Mouse (Mus musculus) G1E-ER4 (cell line): ENCODE measurements around the gene Qk. TPM values are rescaled to one million over a fixed set of nuclear protein-coding genes. Genes with fewer than 3 reads are reported as not detected.

ENCODE experiments used
- GATA1 ChIP-seq: IDR thresholded peaks from one replicate; pipeline ENCODE4 v1.8.0; 2012; ENCODE audit warnings: low read length, inconsistent platforms
- polyA plus RNA-seq: library from polyadenylated mRNA; stranded (reverse); fragments of >175 nt; gene quantifications from 2 replicates; pipeline ENCODE4 v1.2.3, GENCODE M21; 2012

Gene Qk
- polyA plus RNA-seq, 1 experiment, result 11.5 TPM

DNA sequence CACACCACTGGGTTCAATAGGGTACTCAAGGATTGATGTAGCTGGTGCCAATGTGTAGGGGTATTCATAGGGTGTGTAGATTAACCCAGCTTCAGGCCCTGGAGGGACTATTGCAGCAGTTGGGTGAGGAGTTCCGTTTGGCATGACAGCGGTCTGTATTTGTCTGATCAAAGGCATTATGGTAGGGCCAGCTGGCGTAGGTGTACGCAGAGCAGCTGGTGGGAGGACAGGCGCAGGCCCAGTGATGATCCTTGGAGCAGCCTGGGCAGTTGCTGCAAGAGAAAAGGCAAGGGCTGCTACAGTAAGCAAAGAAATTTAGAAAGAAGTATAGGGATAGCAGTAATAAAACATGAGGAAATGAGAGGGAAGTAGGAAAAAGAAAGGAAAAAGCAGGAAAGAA is 103.5 kb downstream of the Qk start:
- TF ChIP-seq GATA1, result no peak

- no peak for TF ChIP-seq GATA1
These were observed 110.4 kb downstream of the Qk start for GRCm38 (mm10) chr17:10209154-10209777.

DNA sequence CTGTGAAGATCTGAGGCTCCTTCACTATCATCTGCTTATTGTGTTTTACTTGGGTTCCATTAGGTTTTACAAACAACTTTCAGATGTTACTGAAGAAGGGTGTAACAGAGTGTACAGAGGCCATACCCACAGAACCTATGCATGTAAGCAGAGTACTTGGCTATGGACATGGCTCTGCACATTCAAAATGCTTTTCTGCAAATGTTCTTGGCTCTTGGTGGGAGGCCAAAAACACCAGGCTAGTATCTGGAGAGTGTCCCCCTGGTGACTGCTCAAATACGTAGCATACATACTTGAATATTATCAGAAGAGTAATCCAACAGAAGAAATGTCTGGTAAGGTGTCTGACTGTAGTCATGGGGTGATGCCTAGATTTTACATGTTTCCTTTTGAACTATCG is 121.0 kb downstream of the Qk start:
- no peak for TF ChIP-seq GATA1

GRCm38 (mm10) chr17:10198231-10198630 is 121.4 kb downstream of the Qk start:
- no peak for TF ChIP-seq GATA1

DNA sequence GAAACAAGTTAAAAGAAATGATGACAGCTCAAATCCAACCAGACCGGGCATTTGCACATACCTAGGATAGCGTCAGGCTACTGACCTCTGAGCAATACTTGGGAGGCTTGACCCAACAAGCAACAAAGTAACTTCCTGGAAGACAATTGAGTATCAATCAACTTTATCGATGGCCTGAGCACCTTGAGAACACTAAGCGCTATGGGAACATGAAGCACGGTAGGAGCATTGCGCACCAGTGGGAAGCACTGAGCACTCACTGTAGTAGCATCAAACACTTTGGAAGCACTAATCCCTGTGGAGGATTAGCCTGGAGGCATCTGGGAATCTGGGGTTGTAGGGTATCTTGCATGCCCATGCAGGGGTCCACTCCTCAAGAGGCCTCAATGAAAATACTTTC is 124.0 kb downstream of the Qk start:
- TF ChIP-seq GATA1, result no peak

DNA sequence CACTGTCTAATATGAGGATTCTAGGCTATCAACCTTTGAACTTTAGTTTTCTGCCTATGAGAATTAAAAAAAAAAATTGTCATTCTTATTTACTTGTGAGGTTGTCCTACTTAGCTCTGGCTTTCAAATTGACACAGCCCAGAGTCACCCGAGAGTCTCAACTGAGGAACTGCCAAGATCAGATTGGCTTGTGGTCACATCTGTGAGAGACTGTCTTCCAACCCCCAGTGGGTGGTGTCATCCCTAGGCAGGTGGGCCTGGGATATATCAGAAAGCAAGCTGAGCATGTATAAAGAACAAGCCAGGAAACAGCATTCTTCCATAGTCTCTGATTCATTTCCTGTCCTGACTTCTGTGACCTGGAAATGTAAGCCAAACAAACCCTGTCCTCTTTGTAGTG is 128.8 kb downstream of the Qk start:
- no peak for TF ChIP-seq GATA1

DNA sequence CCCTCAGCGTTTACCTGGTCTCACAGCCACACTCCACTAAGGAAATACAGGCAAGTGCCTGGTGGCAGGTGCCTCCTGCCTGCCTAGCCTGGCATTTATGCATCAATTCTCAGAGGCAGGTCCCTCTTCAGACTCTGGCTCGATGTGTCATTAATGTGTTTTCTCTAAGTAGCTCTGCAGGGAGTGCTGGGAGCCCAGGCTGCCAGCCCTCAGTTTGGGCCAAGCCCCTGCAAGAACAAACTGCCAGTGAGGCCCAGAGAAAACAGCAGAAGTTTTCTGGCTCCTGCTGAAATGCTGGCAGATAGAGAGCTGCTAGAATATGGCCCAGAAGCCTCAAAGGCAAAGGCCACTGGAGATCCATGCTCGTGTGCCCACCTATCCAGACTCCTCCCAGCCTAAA is 131.2 kb downstream of the Qk start:
- TF ChIP-seq GATA1, result no peak

DNA sequence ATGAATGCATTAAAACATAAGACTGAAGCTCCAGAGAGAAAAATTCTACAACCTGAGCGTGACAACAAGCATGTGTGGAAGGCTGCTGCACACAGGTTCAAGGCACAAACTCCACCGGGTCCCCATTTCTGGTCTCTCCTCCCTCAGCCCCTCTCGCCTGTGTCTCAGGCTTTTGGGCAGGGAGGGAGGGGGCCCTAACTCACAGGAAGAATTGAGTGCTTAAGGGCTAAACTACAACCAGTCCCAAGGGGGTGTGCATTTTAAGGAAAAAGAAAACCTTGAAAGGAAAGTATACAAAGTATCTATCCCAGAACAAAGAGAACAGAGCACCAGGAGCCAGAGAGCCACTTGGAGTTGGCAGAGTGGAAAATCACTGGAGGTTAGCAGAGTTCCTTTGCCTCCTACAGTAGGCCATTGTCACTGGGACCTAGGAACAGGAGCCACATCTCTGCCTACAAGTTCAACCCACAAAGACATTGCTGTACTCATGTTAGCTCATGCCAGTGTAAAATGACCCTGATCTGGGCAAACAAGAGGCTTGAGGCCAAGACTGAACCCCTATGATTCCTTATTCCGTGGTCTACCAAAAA is 132.1 kb downstream of the Qk start:
- TF ChIP-seq GATA1, result no peak

DNA sequence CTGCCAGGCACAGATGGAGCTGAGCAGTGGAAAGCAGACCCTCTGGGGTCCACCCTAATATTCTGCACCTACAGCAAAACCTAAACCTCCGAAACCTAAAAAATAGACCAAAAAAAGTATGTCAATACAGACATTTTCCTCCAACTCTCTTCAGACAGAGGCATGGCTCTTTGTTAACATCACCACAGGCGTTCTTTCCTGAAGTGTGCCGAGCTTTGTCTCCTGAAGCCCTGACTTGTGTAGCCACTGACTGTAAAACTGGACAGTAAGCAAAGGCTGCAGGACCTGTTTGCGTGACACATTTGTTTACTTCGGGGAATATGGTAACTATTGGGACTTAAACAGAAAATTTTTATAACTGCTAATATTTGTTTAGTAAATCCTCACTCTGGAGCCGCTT is 137.9 kb downstream of the Qk start:
- TF ChIP-seq GATA1, result no peak

DNA sequence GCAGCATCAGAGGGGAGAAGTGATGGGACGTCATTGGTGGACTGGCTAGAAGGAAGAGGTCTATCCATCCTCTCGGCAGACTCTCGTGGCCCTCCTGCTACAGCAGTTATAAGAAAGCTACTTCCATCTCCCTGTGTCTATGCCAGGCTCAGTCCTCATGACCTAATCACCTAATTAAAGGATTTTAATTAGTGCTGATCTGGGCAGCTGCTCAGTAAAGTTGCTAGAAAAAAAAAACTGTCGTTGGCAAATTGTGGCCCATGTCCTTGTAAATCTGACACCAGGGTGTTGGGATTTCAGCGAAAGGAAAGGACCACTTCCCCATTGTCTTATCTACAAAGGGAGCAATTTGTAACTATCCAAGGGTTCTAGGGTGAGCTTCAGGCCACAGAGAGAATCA is 142.6 kb downstream of the Qk start:
- no peak for TF ChIP-seq GATA1

- no peak for TF ChIP-seq GATA1
These were observed 158.4 kb downstream of the Qk start for GRCm38 (mm10) chr17:10161258-10161657.

GRCm38 (mm10) chr17:10160415-10160814 is 159.2 kb downstream of the Qk start:
- no peak for TF ChIP-seq GATA1

- no peak for TF ChIP-seq GATA1
These were observed 166.7 kb downstream of the Qk start for GRCm38 (mm10) chr17:10152808-10153413.
